Mouse (Mus musculus) ES-Bruce4 (cell line): Measurements from ENCODE around the gene Cfap299. TPM values are rescaled to one million over a fixed set of nuclear protein-coding genes. Genes with fewer than 3 reads are reported as not detected.

ENCODE experiments used
- H3K27ac ChIP-seq: 2 replicates; pipeline ENCODE4 v1.5.1; 2012; ENCODE audit warnings: low read length, inconsistent platforms; ENCODE audit not compliant: insufficient read depth
- H3K27me3 ChIP-seq: 2 replicates; pipeline ENCODE4 v1.6.1; 2012; ENCODE audit warnings: mild to moderate bottlenecking, low read length, inconsistent platforms; ENCODE audit not compliant: control insufficient read depth, poor library complexity, insufficient read depth, severe bottlenecking
- H3K36me3 ChIP-seq: 2 replicates; pipeline ENCODE4 v1.6.1; 2012; ENCODE audit warnings: inconsistent platforms, mild to moderate bottlenecking, low read length, moderate library complexity; ENCODE audit not compliant: control insufficient read depth, poor library complexity, insufficient read depth, severe bottlenecking
- H3K4me1 ChIP-seq: one replicate; pipeline ENCODE4 v1.8.1; 2011; ENCODE audit warnings: low read length; ENCODE audit not compliant: control insufficient read depth, insufficient read depth
- H3K4me3 ChIP-seq: 2 replicates; pipeline ENCODE4 v1.5.1; 2011; ENCODE audit warnings: low read depth, mild to moderate bottlenecking, low read length
- H3K9ac ChIP-seq: 2 replicates; pipeline ENCODE4 v1.6.1; 2012; ENCODE audit warnings: low read depth, mild to moderate bottlenecking, inconsistent platforms; ENCODE audit not compliant: poor library complexity, severe bottlenecking
- H3K9me3 ChIP-seq: replicated peaks from 2 replicates; pipeline ENCODE4 v1.6.1; 2012; ENCODE audit warnings: mild to moderate bottlenecking, low read length, inconsistent platforms; ENCODE audit not compliant: control insufficient read depth, poor library complexity, insufficient read depth, severe bottlenecking
- CTCF ChIP-seq: IDR thresholded peaks from one replicate; pipeline ENCODE4 v1.8.1; 2011; ENCODE audit warnings: low read depth, low read length
- EP300 ChIP-seq: IDR thresholded peaks from 2 replicates; pipeline ENCODE4 v1.6.1; 2011; ENCODE audit warnings: low read depth, low read length; ENCODE audit not compliant: insufficient read depth
- POLR2A ChIP-seq: IDR thresholded peaks from one replicate; pipeline ENCODE4 v1.8.1; 2011; ENCODE audit warnings: low read length; ENCODE audit not compliant: insufficient read depth
- polyA plus RNA-seq: library from polyadenylated mRNA; stranded (reverse); fragments of >200 nt; gene quantifications from 2 replicates; pipeline ENCODE4 v1.2.4, GENCODE M21; 2011; ENCODE audit warnings: low read depth; ENCODE audit not compliant: missing spikeins, insufficient read depth, insufficient read length

The Cfap299 gene
- polyA plus RNA-seq, 1 experiment = 1.2 TPM

GRCm38 (mm10) chr5:98430060-98430459 is 101.0 kb downstream of the Cfap299 start:
- Histone ChIP-seq H3K9ac (no peak overlapping the region), H3K9me3 (no peaks in the 10 kb centered on the region), H3K4me1 (no peaks in the 10 kb centered on the region)

GRCm38 (mm10) chr5:98438686-98439085 is 109.6 kb downstream of the Cfap299 start:
- Histone ChIP-seq H3K4me1 (no peaks in the 10 kb centered on the region), H3K9me3 (no peaks in the 10 kb centered on the region), H3K27ac (no peak overlapping the region), H3K9ac (no peak overlapping the region), H3K4me3 (no peak overlapping the region), H3K27me3 (no peaks in the 10 kb centered on the region), H3K36me3 (no peaks in the 10 kb centered on the region)
- TF ChIP-seq CTCF (no peak), EP300 (no peak), POLR2A (no peak)

More at GRCm38 (mm10) chr5:98430060-98430459, 101.0 kb downstream of the Cfap299 start:
- no peak overlapping the region for H3K27ac ChIP-seq
- H3K36me3 ChIP-seq = no peaks in the 10 kb centered on the region
- TF ChIP-seq EP300 = no peak
- no peak for TF ChIP-seq POLR2A
- TF ChIP-seq CTCF = no peak
- no peaks in the 10 kb centered on the region for H3K27me3 ChIP-seq
- H3K4me3 ChIP-seq = no peak overlapping the region

GRCm38 (mm10) chr5:98446771-98447462 is 117.8 kb downstream of the Cfap299 start:
- Histone ChIP-seq H3K9ac (no peak overlapping the region), H3K36me3 (no peaks in the 10 kb centered on the region), H3K27me3 (no peaks in the 10 kb centered on the region; the same call in 1 of the 2 replicates), H3K27ac (no peak overlapping the region), H3K4me1 (no peaks in the 10 kb centered on the region), H3K9me3 (no peaks in the 10 kb centered on the region), H3K4me3 (no peak overlapping the region)
- no peak for TF ChIP-seq POLR2A
- TF ChIP-seq CTCF = no peak
- no peak for TF ChIP-seq EP300

- H3K9me3 ChIP-seq = no peaks in the 10 kb centered on the region
- TF ChIP-seq POLR2A (no peak), EP300 (no peak), CTCF (no peak)
- H3K36me3 ChIP-seq = no peaks in the 10 kb centered on the region
- no peak overlapping the region for H3K9ac ChIP-seq
- H3K4me1 ChIP-seq = no peaks in the 10 kb centered on the region
- H3K27ac ChIP-seq = no peak overlapping the region
- no peak overlapping the region for H3K4me3 ChIP-seq
- H3K27me3 ChIP-seq = no peaks in the 10 kb centered on the region; the same call in 1 of the 2 replicates
These were observed 120.8 kb downstream of the Cfap299 start for GRCm38 (mm10) chr5:98449873-98450272.

- TF ChIP-seq CTCF (no peak), POLR2A (no peak), EP300 (no peak)
- Histone ChIP-seq H3K9me3 (no peaks in the 10 kb centered on the region), H3K36me3 (no peaks in the 10 kb centered on the region), H3K27ac (no peak overlapping the region), H3K4me3 (no peak overlapping the region), H3K27me3 (no peaks in the 10 kb centered on the region), H3K9ac (no peak overlapping the region), H3K4me1 (no peaks in the 10 kb centered on the region)
These were observed 137.9 kb downstream of the Cfap299 start for GRCm38 (mm10) chr5:98466882-98467535.

GRCm38 (mm10) chr5:98470052-98470451 is 140.9 kb downstream of the Cfap299 start:
- Histone ChIP-seq H3K9me3 (no peaks in the 10 kb centered on the region), H3K4me3 (no peak overlapping the region), H3K4me1 (no peaks in the 10 kb centered on the region), H3K27me3 (no peaks in the 10 kb centered on the region), H3K27ac (no peak overlapping the region), H3K36me3 (no peaks in the 10 kb centered on the region), H3K9ac (no peak overlapping the region)
- TF ChIP-seq CTCF = no peak
- no peak for TF ChIP-seq EP300
- no peak for TF ChIP-seq POLR2A
